Mouse (Mus musculus) heart, adult 2 months (tissue): ENCODE data around the gene Cacna1i. TPM values are rescaled to one million over a fixed set of nuclear protein-coding genes. Genes with fewer than 3 reads are reported as not detected.

Experiments used
- DNase-seq, 2 experiments: peaks; one replicate each; pipeline ENCODE4 v3.0.0; 2021
- H3K27ac ChIP-seq: fragments of 200-600 bp; 2 replicates; pipeline ENCODE4 v1.8.1; 2022
- H3K27me3 ChIP-seq: fragments of 200-500 bp; 2 replicates; pipeline ENCODE4 v1.6.1; 2012; ENCODE audit warnings: mild to moderate bottlenecking, low read length, inconsistent platforms, mixed read lengths; ENCODE audit not compliant: control insufficient read depth, insufficient read depth
- H3K36me3 ChIP-seq: fragments of 200-500 bp; 2 replicates; pipeline ENCODE4 v1.6.1; 2012; ENCODE audit warnings: low read length, inconsistent platforms; ENCODE audit not compliant: control insufficient read depth, insufficient read depth
- H3K4me1 ChIP-seq: fragments of 200-500 bp; 2 replicates; pipeline ENCODE4 v1.6.1; 2011; ENCODE audit warnings: low read length; ENCODE audit not compliant: control insufficient read depth, insufficient read depth
- H3K4me3 ChIP-seq: fragments of 200-600 bp; 2 replicates; pipeline ENCODE4 v1.8.1; 2022
- H3K79me2 ChIP-seq: fragments of 200-500 bp; replicated peaks from 2 replicates; pipeline ENCODE4 v1.6.1; 2012; ENCODE audit warnings: mild to moderate bottlenecking, inconsistent platforms, low read length, moderate library complexity, mixed read lengths; ENCODE audit not compliant: control insufficient read depth, insufficient read depth
- H3K9ac ChIP-seq: fragments of 200-500 bp; 2 replicates; pipeline ENCODE4 v1.6.1; 2012; ENCODE audit warnings: low read depth, mild to moderate bottlenecking, control low read depth, inconsistent platforms, low read length, mixed read lengths
- CTCF ChIP-seq: fragments of 200-600 bp; IDR thresholded peaks from 2 replicates; pipeline ENCODE4 v1.8.1; 2022; ENCODE audit warnings: antibody characterized with exemption, mild to moderate bottlenecking, moderate library complexity
- EP300 ChIP-seq: fragments of 200-500 bp; IDR thresholded peaks from 2 replicates; pipeline ENCODE4 v1.6.1; 2011; ENCODE audit warnings: low read depth, low read length, control low read depth; ENCODE audit not compliant: insufficient read depth
- POLR2A ChIP-seq: fragments of 200-500 bp; IDR thresholded peaks from 2 replicates; pipeline ENCODE4 v1.6.1; 2011; ENCODE audit warnings: mild to moderate bottlenecking, low read depth, low read length, control low read depth; ENCODE audit not compliant: insufficient read depth
- WGBS: fragments of 180-500 bp; shearing (Covaris S2); methylation state at CpG from one replicate; pipeline ENCODE4 v1.1.7; 2018; 5-methylcytosine and 5-hydroxymethylcytosine counted together
- intact Hi-C: fragments of 180-260 bp; cut with DNase I; formaldehyde crosslinking; loops from one replicate; pipeline ENCODE4 v1.15.1; 2025
- polyA plus RNA-seq: library from polyadenylated mRNA; depleted of rRNA; stranded (reverse); fragments of >200 nt; gene quantifications from 2 replicates; pipeline ENCODE4 v1.2.3, GENCODE M21; 2012
- total RNA-seq, 2 experiments: library from RNA; stranded (reverse); gene quantifications; 2 replicates each; pipeline ENCODE4 v1.2.3; 2021

Gene Cacna1i
- total and polyA plus RNA-seq, 3 experiments = 0.09 to 0.34 (median 0.21) TPM

GRCm38 (mm10) chr15:80387185-80387584, 100.1 kb downstream of the Cacna1i start:
- Histone ChIP-seq H3K36me3 (no peaks in the 10 kb centered on the region), H3K4me3 (no peak overlapping the region), H3K27ac (no peak overlapping the region), H3K27me3 (no peaks in the 10 kb centered on the region), H3K9ac (no peak overlapping the region), H3K79me2 (no peaks in the 10 kb centered on the region), H3K4me1 (no peaks in the 10 kb centered on the region)
- intact Hi-C loops = no loop called here
- no peak for DNase-seq
- TF ChIP-seq POLR2A (no peak), CTCF (no peak), EP300 (no peak)
- WGBS = 87% methylated on average over 2 of the region's 2 CpGs

GRCm38 (mm10) chr15:80391791-80392190, 104.8 kb downstream of the Cacna1i start:
- Histone ChIP-seq H3K9ac (no peak overlapping the region), H3K4me1 (no peaks in the 10 kb centered on the region), H3K4me3 (no peak overlapping the region), H3K27me3 (no peaks in the 10 kb centered on the region), H3K27ac (no peak overlapping the region), H3K36me3 (no peaks in the 10 kb centered on the region), H3K79me2 (no peaks in the 10 kb centered on the region)
- intact Hi-C loops = no loop called here
- TF ChIP-seq EP300 (no peak), CTCF (no peak), POLR2A (no peak)
- DNase-seq = no peak
- 52% methylated on average over 14 of the region's 14 CpGs for WGBS

- TF ChIP-seq EP300 (no peak), CTCF (no peak), POLR2A (no peak)
- H3K27me3 ChIP-seq = no peaks in the 10 kb centered on the region
- H3K79me2 ChIP-seq = no peaks in the 10 kb centered on the region
- no peak overlapping the region for H3K9ac ChIP-seq
- intact Hi-C loops = no loop called here
- 49% methylated on average over 22 of the region's 22 CpGs for WGBS
- no peak for DNase-seq
- no peaks in the 10 kb centered on the region for H3K4me1 ChIP-seq
- H3K27ac ChIP-seq = no peak overlapping the region
- H3K4me3 ChIP-seq = no peak overlapping the region
- H3K36me3 ChIP-seq = no peaks in the 10 kb centered on the region
Measured at GRCm38 (mm10) chr15:80395035-80395434, 108.0 kb downstream of the Cacna1i start.

- Histone ChIP-seq H3K4me3 (no peak overlapping the region), H3K27ac (no peak overlapping the region), H3K9ac (no peak overlapping the region), H3K4me1 (no peaks in the 10 kb centered on the region), H3K27me3 (no peaks in the 10 kb centered on the region), H3K79me2 (no peaks in the 10 kb centered on the region), H3K36me3 (no peaks in the 10 kb centered on the region)
- no peak for TF ChIP-seq EP300
- no peak for TF ChIP-seq POLR2A
- TF ChIP-seq CTCF = no peak
- 73% methylated on average over 1 of the region's 1 CpGs for WGBS
- no peak for DNase-seq
- intact Hi-C loops = no loop called here
Measured at GRCm38 (mm10) chr15:80399451-80399850, 112.4 kb downstream of the Cacna1i start.

DNA sequence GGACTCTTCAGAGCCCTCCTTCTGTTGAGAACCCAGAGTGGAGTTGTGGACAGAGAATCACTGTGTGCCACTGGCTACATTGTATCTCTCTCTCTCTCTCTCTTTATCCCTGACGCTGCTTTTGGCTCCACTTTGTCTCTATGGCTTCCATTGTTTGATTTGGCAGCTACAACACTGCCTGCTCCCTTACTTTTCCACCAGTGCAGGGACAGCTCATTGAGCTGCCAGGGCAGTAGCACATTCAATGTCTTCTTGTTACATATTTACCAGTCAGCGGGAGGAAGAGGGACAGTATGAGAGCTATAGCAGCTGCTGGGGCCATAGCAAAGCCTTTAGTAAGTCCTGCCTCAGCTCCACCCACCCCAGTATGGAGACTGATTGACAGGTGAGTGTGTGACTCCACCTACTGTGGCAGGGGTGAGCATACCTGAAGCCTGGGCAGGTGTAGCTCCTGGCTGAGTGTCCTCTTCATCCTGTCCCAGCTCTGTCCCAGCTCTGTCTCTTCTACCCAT, 114.4 kb downstream of the Cacna1i start:
- no peak overlapping the region for H3K9ac ChIP-seq
- H3K79me2 ChIP-seq = no peaks in the 10 kb centered on the region
- H3K36me3 ChIP-seq = no peaks in the 10 kb centered on the region
- TF ChIP-seq POLR2A = no peak
- TF ChIP-seq EP300 = no peak
- no peak for TF ChIP-seq CTCF
- H3K27me3 ChIP-seq = no peaks in the 10 kb centered on the region
- no peak overlapping the region for H3K27ac ChIP-seq
- intact Hi-C loops = no loop called here
- WGBS = 29% methylated on average over 2 of the region's 2 CpGs
- no peaks in the 10 kb centered on the region for H3K4me1 ChIP-seq
- DNase-seq = no peak
- no peak overlapping the region for H3K4me3 ChIP-seq

GRCm38 (mm10) chr15:80401980-80402379, 114.9 kb downstream of the Cacna1i start:
- intact Hi-C loops = no loop called here

More at GRCm38 (mm10) chr15:80401980-80402379, 114.9 kb downstream of the Cacna1i start:
- H3K4me3 ChIP-seq = no peak overlapping the region
- H3K36me3 ChIP-seq = no peaks in the 10 kb centered on the region
- no peaks in the 10 kb centered on the region for H3K27me3 ChIP-seq
- no peak for DNase-seq
- TF ChIP-seq EP300 = no peak
- no peak for TF ChIP-seq CTCF
- TF ChIP-seq POLR2A = no peak
- no peak overlapping the region for H3K27ac ChIP-seq
- H3K79me2 ChIP-seq = no peaks in the 10 kb centered on the region
- 79% methylated on average over 8 of the region's 8 CpGs for WGBS
- no peak overlapping the region for H3K9ac ChIP-seq
- H3K4me1 ChIP-seq = no peaks in the 10 kb centered on the region
